Mouse (Mus musculus): ENCODE measurements around the gene Map4k3. TPM values are rescaled to one million over a fixed set of nuclear protein-coding genes. Genes with fewer than 3 reads are reported as not detected.

Map4k3 gene
- polyA plus RNA-seq, 1 experiment, result 2.8 TPM

DNA sequence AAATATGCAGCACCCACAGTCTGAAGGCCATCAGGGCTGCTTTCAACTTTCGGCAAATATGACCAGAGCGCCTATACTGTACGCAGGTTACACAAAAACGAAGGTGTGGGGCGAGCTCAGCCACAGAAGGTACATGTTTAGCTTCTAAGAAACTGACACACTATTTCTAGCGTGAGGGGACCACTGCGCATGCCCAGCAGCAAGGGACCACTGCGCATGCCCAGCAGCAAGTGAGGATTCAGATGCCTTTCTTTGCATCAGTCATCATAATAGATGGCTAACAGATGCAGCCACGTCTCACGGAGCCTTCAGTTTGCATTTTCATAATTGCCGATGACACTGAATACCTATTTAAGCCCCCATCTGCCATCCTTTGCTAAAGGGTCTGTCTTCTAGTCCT lies 39.6 kb downstream of the Map4k3 start:
- WGBS, result 89% methylated on average over 11 of the region's 11 CpGs
- Histone ChIP-seq H3K4me1 (ENCODE audit: control insufficient read depth, insufficient read depth, low read length) (no peaks in the 10 kb centered on the region; the same call in 1 of the 2 replicates), H3K27ac (ENCODE audit: control insufficient read depth, insufficient read depth, low read depth, low read length, poor library complexity) (no peak overlapping the region), H3K4me3 (replicated peaks; ENCODE audit: control insufficient read depth, low read depth, low read length) (no peak overlapping the region)
- no peak for TF ChIP-seq CTCF (IDR thresholded peaks at IDR 0.05; ENCODE audit: control insufficient read depth, insufficient read depth, low read length)
- TF ChIP-seq POLR2A (IDR thresholded peaks at IDR 0.05; ENCODE audit: borderline replicate concordance, control insufficient read depth, low read depth, low read length), result no peak

DNA sequence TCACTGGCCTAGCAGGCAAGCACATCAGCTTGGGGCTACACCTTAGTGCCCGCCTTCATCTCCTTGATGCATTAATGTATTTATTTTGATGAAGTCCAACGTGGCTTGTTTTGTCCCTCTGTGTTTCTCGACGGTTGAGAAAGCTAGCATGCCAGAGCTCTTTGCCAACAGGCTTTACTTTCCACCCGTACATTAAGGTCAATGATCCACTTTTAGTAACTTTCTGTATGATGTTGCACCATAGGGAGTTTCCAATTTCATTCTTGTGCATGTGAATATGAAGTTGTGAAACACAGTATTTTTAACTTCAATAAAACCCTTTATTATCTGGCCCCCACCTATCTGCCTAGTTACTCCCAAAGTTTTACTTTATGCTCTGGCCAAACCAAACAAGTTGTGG lies 42.2 kb downstream of the Map4k3 start:
- Histone ChIP-seq H3K4me1 (ENCODE audit: control insufficient read depth, insufficient read depth, low read length) (no peaks in the 10 kb centered on the region), H3K4me3 (replicated peaks; ENCODE audit: control insufficient read depth, low read depth, low read length) (no peak overlapping the region), H3K27ac (ENCODE audit: control insufficient read depth, insufficient read depth, low read depth, low read length, poor library complexity) (no peak overlapping the region)
- no peak for TF ChIP-seq CTCF (IDR thresholded peaks at IDR 0.05; ENCODE audit: control insufficient read depth, insufficient read depth, low read length)
- no peak for TF ChIP-seq POLR2A (IDR thresholded peaks at IDR 0.05; ENCODE audit: borderline replicate concordance, control insufficient read depth, low read depth, low read length)
- WGBS, result 67% methylated on average over 5 of the region's 5 CpGs

DNA sequence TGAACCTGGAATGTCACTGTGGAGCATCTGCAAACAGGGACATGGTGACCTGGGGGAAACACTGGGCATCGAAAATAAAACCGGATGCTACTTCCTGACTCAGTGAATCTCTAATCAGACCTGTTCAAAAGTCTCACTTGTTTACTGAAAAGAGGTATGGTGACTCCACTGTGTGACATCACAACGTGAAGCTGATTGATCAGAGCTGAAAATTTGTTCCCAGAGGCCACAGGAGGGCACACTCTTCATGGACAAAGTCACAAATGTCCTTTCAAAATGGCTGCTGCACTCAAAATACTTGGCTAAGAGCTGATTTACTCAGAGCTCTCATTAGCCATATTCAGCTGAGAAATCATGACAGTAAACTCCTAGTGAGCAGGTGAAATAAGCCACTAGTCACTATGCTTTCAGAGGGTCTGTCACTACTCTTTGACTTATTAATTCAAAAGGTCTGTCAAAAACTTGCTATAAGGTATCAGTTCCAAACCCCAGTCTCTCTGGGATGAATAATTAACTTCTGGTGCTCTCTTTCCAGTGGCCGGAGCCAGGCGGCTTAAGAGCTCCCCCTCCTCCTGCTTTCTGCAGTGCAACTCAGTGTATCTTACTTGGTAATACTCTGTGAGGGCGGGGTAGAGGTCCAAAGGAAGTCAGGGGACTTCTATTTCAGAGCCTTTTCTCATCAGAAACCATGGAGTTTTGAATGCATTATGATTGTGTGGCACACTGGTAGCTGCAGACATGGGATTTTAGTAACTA lies 44.3 kb downstream of the Map4k3 start:
- Histone ChIP-seq H3K4me1 (ENCODE audit: control insufficient read depth, insufficient read depth, low read length) (no peaks in the 10 kb centered on the region), H3K27ac (ENCODE audit: control insufficient read depth, insufficient read depth, low read depth, low read length, poor library complexity) (no peak overlapping the region), H3K4me3 (replicated peaks; ENCODE audit: control insufficient read depth, low read depth, low read length) (no peak overlapping the region)
- no peak for TF ChIP-seq POLR2A (IDR thresholded peaks at IDR 0.05; ENCODE audit: borderline replicate concordance, control insufficient read depth, low read depth, low read length)
- TF ChIP-seq CTCF (IDR thresholded peaks at IDR 0.05; ENCODE audit: control insufficient read depth, insufficient read depth, low read length), result no peak
- WGBS, result 60% methylated on average over 6 of the region's 6 CpGs

DNA sequence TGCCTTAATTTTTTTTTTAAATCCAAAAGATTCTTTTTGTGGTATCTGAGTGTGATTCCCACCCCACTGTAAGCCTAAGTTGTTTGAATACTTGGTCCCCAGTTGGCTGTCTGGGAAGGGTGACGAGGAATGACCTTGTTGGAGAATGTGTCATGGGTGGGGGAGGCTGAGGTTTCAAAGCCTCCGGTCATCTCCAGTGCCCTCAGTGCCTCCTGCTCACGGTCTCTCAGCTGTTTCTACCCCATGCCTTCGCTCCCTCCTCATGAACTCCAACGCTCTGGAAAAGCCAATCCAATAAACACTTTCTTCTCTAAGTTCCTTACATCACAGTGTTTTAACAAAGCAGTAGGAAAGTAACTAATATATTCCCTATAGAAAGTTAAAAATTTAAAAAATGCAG lies 45.2 kb downstream of the Map4k3 start:
- H3K4me3 ChIP-seq (replicated peaks; ENCODE audit: control insufficient read depth, low read depth, low read length), result no peak overlapping the region
- TF ChIP-seq POLR2A (IDR thresholded peaks at IDR 0.05; ENCODE audit: borderline replicate concordance, control insufficient read depth, low read depth, low read length), result no peak
- TF ChIP-seq CTCF (IDR thresholded peaks at IDR 0.05; ENCODE audit: control insufficient read depth, insufficient read depth, low read length), result no peak
- H3K4me1 ChIP-seq (ENCODE audit: control insufficient read depth, insufficient read depth, low read length), result no peaks in the 10 kb centered on the region
- WGBS, result 89% methylated on average over 5 of the region's 5 CpGs
- H3K27ac ChIP-seq (ENCODE audit: control insufficient read depth, insufficient read depth, low read depth, low read length, poor library complexity), result no peak overlapping the region

DNA sequence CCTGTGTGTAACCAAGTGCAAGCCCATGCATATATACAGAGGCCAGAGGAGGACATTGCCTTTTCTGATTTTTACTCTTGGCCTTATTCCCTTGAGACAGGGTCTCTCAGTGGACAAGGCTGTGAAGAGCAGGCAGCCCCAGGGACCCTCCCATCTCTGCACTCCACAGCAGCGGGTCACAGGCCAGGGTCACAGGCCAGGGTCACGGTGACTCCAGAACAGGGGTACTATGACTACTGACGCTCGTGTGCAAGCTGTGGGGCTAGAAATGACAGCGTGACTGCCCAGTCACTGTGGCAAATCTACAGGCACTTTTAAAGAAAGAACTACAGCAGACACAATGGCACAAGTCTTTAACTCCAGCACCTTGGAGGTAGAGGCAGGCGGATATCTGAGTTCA lies 50.1 kb downstream of the Map4k3 start:
- 86% methylated on average over 6 of the region's 6 CpGs for WGBS
- Histone ChIP-seq H3K4me3 (replicated peaks; ENCODE audit: control insufficient read depth, low read depth, low read length) (no peak overlapping the region), H3K4me1 (ENCODE audit: control insufficient read depth, insufficient read depth, low read length) (no peaks in the 10 kb centered on the region), H3K27ac (ENCODE audit: control insufficient read depth, insufficient read depth, low read depth, low read length, poor library complexity) (no peak overlapping the region)
- no peak for TF ChIP-seq POLR2A (IDR thresholded peaks at IDR 0.05; ENCODE audit: borderline replicate concordance, control insufficient read depth, low read depth, low read length)
- no peak for TF ChIP-seq CTCF (IDR thresholded peaks at IDR 0.05; ENCODE audit: control insufficient read depth, insufficient read depth, low read length)

DNA sequence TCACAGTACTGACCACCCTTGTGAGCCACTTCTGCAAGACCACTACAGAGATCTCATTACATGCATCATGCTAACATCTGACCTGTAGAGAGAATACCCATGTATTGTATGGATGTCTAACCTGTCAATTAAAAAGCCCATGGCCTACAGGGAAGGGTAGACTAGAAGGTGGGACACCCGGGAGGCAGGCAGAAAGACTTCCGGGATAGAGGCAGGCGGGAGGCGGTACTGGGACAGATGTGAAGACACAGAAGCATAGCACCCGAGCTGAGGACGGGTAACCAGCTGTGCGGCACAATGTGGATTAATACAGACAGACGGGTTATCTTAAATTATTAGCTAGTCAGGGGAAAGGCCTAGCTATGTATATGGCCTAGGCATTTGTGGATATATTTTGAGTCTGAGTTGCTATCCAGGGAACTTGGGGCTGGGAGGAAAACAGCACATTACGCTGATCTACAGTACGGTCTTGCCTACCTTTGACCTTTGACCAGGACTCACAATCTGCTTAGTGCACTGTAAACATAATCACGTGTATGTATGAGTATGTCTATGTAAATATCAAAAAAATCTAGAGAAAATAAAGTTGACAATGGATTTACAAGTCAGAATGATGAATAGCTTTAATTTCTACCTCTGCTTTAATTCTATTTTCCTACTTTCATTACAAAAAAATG lies 51.3 kb downstream of the Map4k3 start:
- WGBS, result 87% methylated on average over 11 of the region's 11 CpGs
- Histone ChIP-seq H3K4me1 (ENCODE audit: control insufficient read depth, insufficient read depth, low read length) (no peaks in the 10 kb centered on the region), H3K27ac (ENCODE audit: control insufficient read depth, insufficient read depth, low read depth, low read length, poor library complexity) (no peak overlapping the region), H3K4me3 (replicated peaks; ENCODE audit: control insufficient read depth, low read depth, low read length) (no peak overlapping the region)
- TF ChIP-seq CTCF (IDR thresholded peaks at IDR 0.05; ENCODE audit: control insufficient read depth, insufficient read depth, low read length) (no peak), POLR2A (IDR thresholded peaks at IDR 0.05; ENCODE audit: borderline replicate concordance, control insufficient read depth, low read depth, low read length) (no peak)

DNA sequence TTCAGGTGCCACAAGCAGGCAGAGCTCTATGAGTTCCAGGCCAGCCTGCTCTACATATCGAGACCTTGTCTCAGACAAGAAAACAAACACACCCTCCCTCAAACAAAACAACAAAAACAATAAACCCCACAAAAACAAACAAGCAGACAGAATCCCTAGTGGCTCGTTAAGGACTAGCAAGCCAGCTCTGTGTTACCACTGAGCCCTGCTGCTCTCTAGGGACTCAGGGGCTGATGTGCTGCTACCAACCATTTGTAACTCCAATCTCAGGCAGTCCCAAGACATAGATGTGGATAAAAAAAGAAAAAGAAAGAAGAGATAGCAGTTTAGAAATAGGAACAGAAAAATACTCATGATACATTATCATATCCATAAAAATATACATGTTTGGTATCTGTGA lies 52.1 kb downstream of the Map4k3 start:
- WGBS, result 67% methylated on average over 2 of the region's 2 CpGs
- Histone ChIP-seq H3K4me1 (ENCODE audit: control insufficient read depth, insufficient read depth, low read length) (no peaks in the 10 kb centered on the region), H3K4me3 (replicated peaks; ENCODE audit: control insufficient read depth, low read depth, low read length) (no peak overlapping the region), H3K27ac (ENCODE audit: control insufficient read depth, insufficient read depth, low read depth, low read length, poor library complexity) (no peak overlapping the region)
- TF ChIP-seq POLR2A (IDR thresholded peaks at IDR 0.05; ENCODE audit: borderline replicate concordance, control insufficient read depth, low read depth, low read length) (no peak), CTCF (IDR thresholded peaks at IDR 0.05; ENCODE audit: control insufficient read depth, insufficient read depth, low read length) (no peak)

DNA sequence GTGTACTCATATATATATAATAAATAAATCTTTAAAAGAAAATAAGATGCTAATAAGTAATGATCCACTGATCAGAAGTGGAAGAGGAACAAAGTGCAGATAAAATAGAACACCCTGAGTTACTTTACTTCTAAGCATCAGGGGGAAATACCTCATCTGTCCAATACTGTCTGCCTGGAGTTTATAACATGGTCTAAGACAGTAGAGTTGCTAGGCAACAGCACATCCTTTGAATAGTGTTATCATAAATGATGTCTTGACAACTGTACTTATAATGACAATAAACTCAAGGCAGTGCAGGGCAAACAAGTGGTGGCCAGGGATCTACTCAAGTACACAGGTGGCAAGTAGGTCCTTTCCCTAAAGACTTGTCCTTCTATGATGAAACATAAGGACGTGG lies 57.9 kb downstream of the Map4k3 start:
- no peaks in the 10 kb centered on the region for H3K4me1 ChIP-seq (ENCODE audit: control insufficient read depth, insufficient read depth, low read length)
- 69% methylated on average over 1 of the region's 1 CpGs for WGBS
- no peak overlapping the region for H3K27ac ChIP-seq (ENCODE audit: control insufficient read depth, insufficient read depth, low read depth, low read length, poor library complexity)
- H3K4me3 ChIP-seq (replicated peaks; ENCODE audit: control insufficient read depth, low read depth, low read length), result no peak overlapping the region
- TF ChIP-seq POLR2A (IDR thresholded peaks at IDR 0.05; ENCODE audit: borderline replicate concordance, control insufficient read depth, low read depth, low read length), result no peak
- TF ChIP-seq CTCF (IDR thresholded peaks at IDR 0.05; ENCODE audit: control insufficient read depth, insufficient read depth, low read length), result no peak

Measured in bone marrow, adult 2 months (tissue).